In the genomic region with DNA sequence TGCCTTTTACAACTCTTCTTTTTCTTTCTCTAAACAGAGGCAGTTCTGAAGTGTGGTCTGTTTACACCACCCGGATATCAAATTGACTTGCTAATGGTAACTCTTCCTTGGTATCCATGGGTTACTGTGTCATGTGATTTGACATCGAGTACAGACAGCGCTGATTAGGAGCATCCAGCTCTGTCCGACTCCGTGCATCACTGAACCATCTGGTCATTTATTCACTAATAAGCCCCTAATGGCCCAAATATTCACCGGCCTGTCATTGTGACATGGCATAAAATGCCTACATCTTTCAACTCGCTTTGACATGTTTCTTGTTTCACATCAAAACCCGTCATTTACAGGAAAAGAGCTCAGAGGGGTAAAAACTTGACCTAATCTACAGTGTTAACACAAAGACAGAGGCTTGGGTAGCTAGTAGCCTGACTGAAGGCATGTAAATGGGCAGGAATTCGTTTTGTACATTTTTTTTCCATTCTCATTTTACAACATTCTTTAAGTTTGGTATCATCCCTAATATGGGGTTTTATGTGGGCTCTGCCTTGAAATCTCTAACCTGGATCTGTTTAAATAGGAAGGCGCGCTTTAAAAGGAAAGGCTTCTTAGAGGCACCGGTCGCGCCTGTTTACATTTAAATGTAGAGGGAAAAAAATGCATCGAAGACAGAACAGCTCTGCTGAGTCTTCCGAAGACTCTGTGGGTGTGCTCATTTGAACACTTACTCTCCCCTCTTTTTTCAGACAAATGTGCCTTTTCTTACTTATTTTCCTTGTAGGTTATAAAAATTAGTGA, we compare ENCODE assay signal across 15 mouse cellular contexts.
DNase-seq lines count a peak whose midpoint lies in the region; ATAC-seq and TF ChIP-seq lines count a peak whose summit lies in the region.
"Had no signal": no experiment of that assay in that cellular context is flagged by ENCODE, and none has a peak within 500 bp of the region (broad histone marks: within the 10 kb centered on the region; RNA-seq: fewer than 3 reads in every experiment).

No protein-coding gene starts in this region.

- no peak for TF ChIP-seq CTCF in stomach, postnatal 0 days (IDR thresholded peaks at IDR 0.05; ENCODE audit: low read depth)

- no peak for TF ChIP-seq EP300 in stomach, postnatal 0 days (optimal IDR thresholded peaks at IDR 0.05)

- H3K36me3 ChIP-seq in stomach, embryonic 14.5 days (ENCODE audit: control insufficient read depth, insufficient read depth, low read length) = no peaks in the 10 kb centered on the region
- H3K36me3 ChIP-seq in stomach, postnatal 0 days (ENCODE audit: control insufficient read depth, insufficient read depth, low read length) = no peaks in the 10 kb centered on the region
- H3K36me3 ChIP-seq in hindbrain, embryonic 10.5 days = no peaks in the 10 kb centered on the region
- no peaks in the 10 kb centered on the region for H3K36me3 ChIP-seq in midbrain, embryonic 14.5 days (ENCODE audit: control insufficient read depth, insufficient read depth, low read length)

- no peak overlapping the region for H3K9ac ChIP-seq in stomach, embryonic 14.5 days (replicated peaks; ENCODE audit: low read depth, low read length)
- H3K9ac ChIP-seq in stomach, postnatal 0 days (ENCODE audit: low read length) = no peak overlapping the region
- no peak overlapping the region for H3K9ac ChIP-seq in midbrain, embryonic 14.5 days (replicated peaks; ENCODE audit: low read length)

- no peak overlapping the region for H3K4me3 ChIP-seq in stomach, embryonic 14.5 days (ENCODE audit: low read depth, low read length)
- H3K4me3 ChIP-seq in stomach, postnatal 0 days (ENCODE audit: low read depth, low read length) = no peak overlapping the region
- H3K4me3 ChIP-seq in hindbrain, embryonic 10.5 days = no peak overlapping the region
- no peak overlapping the region for H3K4me3 ChIP-seq in midbrain, embryonic 14.5 days (replicated peaks; ENCODE audit: low read depth, low read length)
- H3K4me3 ChIP-seq: left cerebral cortex, adult 2 months had no signal

- no peaks in the 10 kb centered on the region for H3K4me1 ChIP-seq in stomach, embryonic 14.5 days (ENCODE audit: control insufficient read depth, insufficient read depth, low read length)
- no peaks in the 10 kb centered on the region for H3K4me1 ChIP-seq in stomach, postnatal 0 days (replicated peaks; ENCODE audit: control insufficient read depth, insufficient read depth)
- peaks cover 13% of the 10 kb centered on the region for H3K4me1 ChIP-seq in hindbrain, embryonic 10.5 days (replicated peaks)
- peaks cover 10% of the 10 kb centered on the region for H3K4me1 ChIP-seq in midbrain, embryonic 14.5 days (ENCODE audit: control insufficient read depth, insufficient read depth, low read length)

- no peak for ATAC-seq in stomach, embryonic 14.5 days (ENCODE audit: insufficient number of reproducible peaks, insufficient read depth, low FRiP score, low read depth)
- ATAC-seq in stomach, postnatal 0 days (ENCODE audit: low FRiP score, low TSS enrichment) = no peak
- ATAC-seq in midbrain, embryonic 14.5 days (ENCODE audit: low FRiP score, low TSS enrichment) = peak; percentile 86; the same call in 1 of the 2 replicates

- WGBS in stomach, embryonic 14.5 days = 36% methylated on average over 16 of the region's 16 CpGs
- WGBS in stomach, postnatal 0 days = 33% methylated on average over 16 of the region's 16 CpGs
- 45% methylated on average over 16 of the region's 16 CpGs for WGBS in hindbrain, embryonic 10.5 days
- 19% methylated on average over 16 of the region's 16 CpGs for WGBS in midbrain, embryonic 14.5 days

- H3K4me2 ChIP-seq in stomach, embryonic 14.5 days (replicated peaks; ENCODE audit: low read depth, low read length) = no peak overlapping the region
- H3K4me2 ChIP-seq in stomach, postnatal 0 days (replicated peaks; ENCODE audit: low read depth) = no peak overlapping the region
- 0 out of 2 replicates have a peak overlapping the region, but pooled peaks have one; percentile 18 for H3K4me2 ChIP-seq in midbrain, embryonic 14.5 days (ENCODE audit: low read length)
- H3K4me2 ChIP-seq: liver, embryonic 11.5 days had no signal

- no peaks in the 10 kb centered on the region for H3K9me3 ChIP-seq in stomach, embryonic 14.5 days (ENCODE audit: control insufficient read depth, low read depth, low read length)
- H3K9me3 ChIP-seq in stomach, postnatal 0 days (ENCODE audit: control insufficient read depth, low read length) = no peaks in the 10 kb centered on the region
- H3K9me3 ChIP-seq in hindbrain, embryonic 10.5 days = no peaks in the 10 kb centered on the region
- no peaks in the 10 kb centered on the region for H3K9me3 ChIP-seq in midbrain, embryonic 14.5 days (ENCODE audit: control insufficient read depth, low read length)

- no peaks in the 10 kb centered on the region for H3K27me3 ChIP-seq in stomach, embryonic 14.5 days (ENCODE audit: control insufficient read depth, insufficient read depth, low read length)
- 0 out of 2 replicates have a peak, but pooled peaks cover 2% of the 10 kb centered on the region for H3K27me3 ChIP-seq in stomach, postnatal 0 days (ENCODE audit: control insufficient read depth, insufficient read depth, low read length)
- H3K27me3 ChIP-seq in hindbrain, embryonic 10.5 days (ENCODE audit: insufficient read depth, poor library complexity, severe bottlenecking) = no peaks in the 10 kb centered on the region
- H3K27me3 ChIP-seq in midbrain, embryonic 14.5 days (ENCODE audit: control insufficient read depth, insufficient read depth, low read length) = no peaks in the 10 kb centered on the region

- DNase-seq in stomach, postnatal 0 days (ENCODE audit: low spot score) = no peak
- DNase-seq in hindbrain, embryonic 10.5 days (ENCODE audit: low spot score) = no peak
- DNase-seq in midbrain, embryonic 14.5 days = peak; percentile 71
- DNase-seq in thymus, postnatal 14 days = no peak
- DNase-seq in gastrocnemius, postnatal 10 days = no peak
- no peak for DNase-seq in right cerebral cortex, adult 2 months (ENCODE audit: low spot score in 2 of 2)
- DNase-seq: cerebellum, postnatal 25 days; heart, postnatal 36 days; kidney, postnatal 10 days; lung, postnatal 4 days; right cerebral cortex, postnatal 25 days; thymus, adult 18-20 months had no signal

- H3K27ac ChIP-seq in stomach, embryonic 14.5 days (ENCODE audit: low read length) = peak overlapping the region; percentile 56; the same call in 1 of the 2 replicates
- H3K27ac ChIP-seq in stomach, postnatal 0 days (replicated peaks) = no peak overlapping the region
- H3K27ac ChIP-seq in hindbrain, embryonic 10.5 days = 0 out of 2 replicates have a peak overlapping the region, but pooled peaks have one; percentile 40
- H3K27ac ChIP-seq in midbrain, embryonic 14.5 days (replicated peaks; ENCODE audit: low read depth, low read length) = no peak overlapping the region
- H3K27ac ChIP-seq: left cerebral cortex, adult 2 months had no signal

Comparison
In these comparisons a context has a peak if more than half of its experiments do, and no peak if none do; other contexts are left out.
1. H3K27ac ChIP-seq: peak in stomach, embryonic 14.5 days (single experiment) and hindbrain, embryonic 10.5 days (single experiment); none in stomach, postnatal 0 days (single experiment) and midbrain, embryonic 14.5 days (single experiment).